Mouse (Mus musculus) granulocyte monocyte progenitor cell, adult 5-6 weeks (primary cell): ENCODE measurements around the gene Ckmt2. TPM values are rescaled to one million over a fixed set of nuclear protein-coding genes. Genes with fewer than 3 reads are reported as not detected.

Experiments
- ATAC-seq: replicated peaks from 2 replicates; pipeline ENCODE4 v1.8.0; 2016; ENCODE audit warnings: mild to moderate bottlenecking, moderate TSS enrichment, inconsistent platforms; ENCODE audit not compliant: poor library complexity, severe bottlenecking
- total RNA-seq, 2 experiments: library from RNA; stranded (forward) in 1 of 2; stranded (reverse) in 1 of 2; fragments of 200-712, 200-1000 nt in 1 of 2; fragments of >200 nt in 1 of 2; fragmentation: Nextera tagmentation in 1 of 2; gene quantifications; 2 replicates each; pipeline ENCODE4 v1.2.3; 2014 to 2017

Gene Ckmt2
- not detected in 2 replicates for total RNA-seq (2014; fragmentation: Nextera tagmentation)
- total RNA-seq (2017), result not detected in 2 replicates

DNA sequence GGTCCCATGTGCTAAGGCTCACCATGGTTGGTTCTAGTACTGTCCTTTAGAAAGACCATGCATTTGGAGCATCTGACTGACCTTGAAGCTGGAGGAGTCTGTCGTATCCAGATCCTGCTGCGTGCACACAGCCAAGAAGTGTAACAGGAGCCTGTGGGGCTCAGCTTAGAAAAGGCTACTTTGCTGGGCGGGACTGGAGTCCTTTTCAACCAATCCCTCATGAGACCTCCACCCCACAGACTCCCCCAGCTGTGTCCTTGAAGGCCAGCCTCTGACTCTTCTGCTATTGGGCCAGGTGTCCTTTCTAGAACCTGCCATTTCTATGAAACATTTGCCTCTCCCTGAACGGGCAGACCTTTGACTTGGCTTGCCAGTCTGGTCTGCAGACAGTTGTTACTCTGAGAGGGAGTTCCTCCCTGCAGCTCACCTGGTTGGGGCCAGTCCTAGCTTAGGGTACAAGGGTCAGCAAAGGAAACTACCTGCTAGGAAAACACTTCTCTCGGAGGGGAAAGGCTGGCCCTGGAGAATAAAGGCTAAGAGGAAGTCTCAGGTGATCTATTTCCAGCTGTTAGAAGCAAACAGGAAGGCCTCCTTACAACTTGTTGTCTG is at the start of gene Ckmt2:
Ckmt2 (minus strand) TSS at position 145 of the 609 bp plus-strand sequence.
- no peak for ATAC-seq

DNA sequence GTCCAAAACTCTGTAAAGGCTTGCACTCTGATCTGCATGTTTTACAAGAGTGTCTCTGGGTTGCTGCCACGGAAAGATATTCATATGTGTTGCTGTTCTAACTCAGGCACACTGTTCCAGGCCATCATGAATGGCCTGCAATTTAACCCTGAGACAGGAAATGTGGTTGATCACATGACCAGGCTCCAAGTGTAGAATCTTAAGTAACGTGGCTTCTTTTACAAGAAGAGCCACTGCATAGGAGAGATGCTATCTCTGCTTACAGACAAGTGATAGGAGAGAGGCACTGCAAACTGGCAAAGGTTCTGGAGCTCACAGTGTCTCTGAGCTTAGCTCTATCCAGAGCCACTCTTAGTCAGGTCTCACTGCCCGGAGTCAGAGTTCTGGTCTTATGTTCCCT is 44.3 kb upstream of the Ckmt2 start:
- ATAC-seq, result no peak; the same call in 1 of the 2 replicates

DNA sequence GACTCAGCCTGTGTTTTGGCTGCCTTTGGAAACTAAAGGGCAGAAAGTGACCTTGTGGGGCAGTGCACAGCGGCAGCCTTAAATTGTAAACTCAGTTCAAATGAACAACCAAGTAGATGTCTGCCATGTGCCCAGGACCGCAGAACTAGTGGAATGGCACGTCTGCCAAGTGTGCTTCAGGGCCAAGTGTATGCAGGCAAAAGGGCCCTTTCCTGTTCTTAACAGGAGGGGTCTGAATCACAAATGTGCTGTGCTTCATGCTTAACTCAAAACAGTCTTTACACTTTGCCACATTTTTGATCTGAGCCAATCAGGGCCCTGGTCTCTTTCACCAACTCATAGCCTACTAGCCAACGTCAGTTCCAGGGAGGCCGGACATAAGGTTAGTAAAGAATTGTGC is 42.1 kb upstream of the Ckmt2 start:
- ATAC-seq, result no peak

DNA sequence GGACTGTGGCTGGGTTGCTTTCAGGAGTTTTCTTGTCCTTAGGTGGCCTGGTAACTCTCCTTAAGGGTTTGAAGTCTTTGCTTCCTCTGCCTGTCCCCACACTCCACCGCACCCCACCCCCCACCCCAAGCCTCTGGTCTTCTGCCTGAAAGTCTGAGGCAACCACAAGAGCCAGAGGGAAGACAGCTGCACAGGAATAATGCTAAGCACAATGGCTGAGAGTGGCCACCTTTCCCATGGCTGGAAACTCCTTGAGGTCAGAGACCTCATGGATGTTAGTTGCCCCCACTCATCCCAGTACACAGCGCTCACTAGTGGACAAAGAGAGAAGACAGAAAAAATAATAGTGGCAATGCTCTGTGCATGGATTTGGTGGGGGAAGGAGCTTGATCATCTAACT is 41.1 kb upstream of the Ckmt2 start:
- no peak; the same call in 1 of the 2 replicates for ATAC-seq

DNA sequence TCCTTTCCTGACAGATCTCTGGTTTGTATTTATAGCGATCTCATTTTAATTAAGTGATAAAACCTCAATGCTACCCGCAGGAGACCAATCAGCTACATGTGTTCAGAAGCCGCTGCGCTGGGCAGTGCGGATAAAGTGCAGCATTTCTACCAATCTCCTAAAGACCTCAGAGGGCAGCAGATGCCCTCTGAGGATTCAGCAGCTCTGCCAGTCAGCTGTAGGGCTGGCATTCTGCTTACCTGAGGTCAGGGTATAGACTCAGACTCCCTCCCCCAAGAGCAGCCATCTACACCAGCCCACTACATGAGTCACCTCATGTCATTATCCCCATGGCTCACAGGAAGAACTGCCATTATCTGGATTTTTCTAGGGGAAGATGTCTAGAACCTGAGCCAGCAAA is 39.6 kb upstream of the Ckmt2 start:
- ATAC-seq, result no peak

DNA sequence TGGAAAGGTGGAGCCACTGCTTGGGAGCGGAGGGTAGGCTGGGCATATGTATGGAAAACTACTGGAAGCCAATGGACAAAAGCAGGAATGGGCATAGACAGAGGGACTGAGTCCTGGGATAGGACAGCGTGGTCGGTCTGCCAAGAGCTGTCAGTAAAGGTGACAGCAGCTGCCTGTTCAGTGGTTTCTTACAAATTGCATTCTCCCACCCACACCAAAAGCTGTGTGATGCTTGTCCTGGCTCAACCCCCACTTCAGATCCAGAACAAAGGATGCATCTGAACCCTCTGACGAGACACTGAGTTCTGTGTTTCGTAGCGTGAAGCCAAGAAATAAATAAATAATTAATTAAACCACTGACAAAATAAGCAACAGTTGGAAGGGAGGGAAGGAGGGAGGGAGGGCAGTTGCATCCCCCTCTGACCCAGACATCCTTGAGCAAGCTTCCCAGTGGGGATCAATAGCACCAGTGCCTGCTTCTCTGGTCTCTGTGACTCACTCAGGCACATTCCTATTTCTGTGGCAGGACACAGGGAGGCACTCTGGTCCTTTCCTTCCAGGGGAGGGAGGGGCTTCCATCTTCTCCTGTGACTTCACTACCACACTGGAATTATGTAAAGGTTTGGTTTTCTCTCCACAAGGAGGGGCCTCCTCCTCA is 39.0 kb upstream of the Ckmt2 start:
- no peak for ATAC-seq

DNA sequence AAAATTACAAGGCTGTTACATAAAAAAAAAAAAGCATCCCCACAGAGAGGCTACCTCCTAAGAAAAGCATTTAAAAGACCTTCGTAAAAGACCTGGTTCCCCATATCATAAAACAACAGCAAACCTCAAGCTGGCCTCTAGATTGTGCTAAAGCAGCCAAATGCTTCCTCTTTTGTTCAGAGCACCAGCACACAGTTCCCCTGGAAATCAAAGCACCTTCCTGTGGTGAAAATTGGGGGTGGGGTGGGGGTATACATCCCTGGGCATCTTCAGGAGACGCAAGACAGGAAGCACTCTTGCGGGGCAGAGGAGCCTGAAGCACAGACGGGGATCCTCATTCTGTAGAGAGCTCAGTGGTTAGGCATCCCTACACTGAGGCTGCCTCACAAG is 38.5 kb upstream of the Ckmt2 start:
- ATAC-seq, result peak; percentile 91

DNA sequence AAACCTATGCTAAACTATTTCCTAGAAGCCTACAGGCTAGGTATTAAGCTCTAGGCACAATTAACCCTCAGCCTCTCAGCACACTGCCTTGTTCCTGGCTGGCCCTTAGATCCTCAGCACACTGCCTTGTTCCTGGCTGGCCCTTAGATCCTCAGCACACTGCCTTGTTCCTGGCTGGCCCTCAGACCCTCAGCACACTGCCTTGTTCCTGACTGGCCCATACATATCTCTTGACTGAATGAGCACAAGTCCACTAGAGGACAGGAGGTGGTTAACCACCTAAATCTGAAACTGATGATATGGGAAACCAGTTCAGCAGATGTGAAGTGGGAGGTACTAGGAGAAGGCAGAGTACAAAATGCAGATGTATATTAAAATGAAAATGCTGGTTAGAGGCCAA is 35.0 kb upstream of the Ckmt2 start:
- ATAC-seq, result no peak

DNA sequence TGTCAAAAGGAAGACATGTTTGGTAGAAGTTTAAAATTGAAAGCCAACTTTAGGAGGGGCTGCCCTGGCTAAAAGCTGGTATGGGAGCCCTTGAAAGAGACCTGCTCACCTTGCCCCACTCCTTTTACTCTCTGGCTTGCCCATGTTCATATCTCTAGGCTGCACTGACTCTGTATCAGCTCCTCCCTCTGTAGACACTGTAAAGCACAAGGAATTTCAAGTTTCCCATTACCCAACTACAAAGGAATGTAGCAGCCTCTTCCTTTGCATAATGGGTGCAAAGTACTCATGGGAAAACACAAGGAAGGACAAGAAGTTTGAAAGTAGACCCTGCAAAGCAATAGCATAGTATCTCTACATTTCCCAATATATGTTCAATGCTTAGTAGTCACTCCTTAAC is 34.5 kb upstream of the Ckmt2 start:
- ATAC-seq, result no peak

DNA sequence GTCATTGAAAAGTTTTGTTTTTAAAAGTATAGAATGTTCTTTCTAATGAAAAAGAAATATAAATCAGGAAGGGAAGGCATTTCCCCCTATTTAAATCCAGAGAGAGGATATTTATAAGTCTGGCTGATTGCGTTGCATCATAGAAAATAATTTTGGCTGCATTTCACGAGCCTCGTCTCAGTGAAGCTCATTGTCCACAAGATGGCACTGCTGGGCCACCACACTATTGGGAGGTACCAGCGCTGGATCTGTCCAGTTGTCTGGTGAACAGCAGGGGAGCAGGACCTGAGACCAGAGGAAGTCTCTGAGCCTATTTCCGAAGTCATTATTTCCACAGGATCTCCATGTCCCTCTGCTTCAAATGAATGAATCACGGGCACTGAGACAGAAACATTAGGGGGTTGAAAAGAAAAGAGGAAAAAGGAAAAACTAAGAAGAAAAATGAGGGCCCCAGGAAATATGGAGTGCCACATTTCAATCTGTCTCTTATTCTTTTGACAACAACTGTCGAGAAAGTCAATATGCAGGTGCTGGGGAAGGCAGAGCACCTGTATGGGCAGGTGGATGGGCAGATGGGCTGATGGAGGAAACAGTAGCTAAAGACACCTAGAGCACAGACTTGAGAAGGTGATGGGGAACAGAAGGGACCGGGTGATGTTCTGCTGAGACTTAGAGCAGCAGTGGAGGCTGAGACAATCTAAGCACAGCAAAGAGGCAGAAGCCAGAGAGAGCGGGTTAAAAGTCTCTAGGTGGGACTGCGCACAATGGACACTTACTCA is 31.7 kb upstream of the Ckmt2 start:
- peak; percentile 98 for ATAC-seq

DNA sequence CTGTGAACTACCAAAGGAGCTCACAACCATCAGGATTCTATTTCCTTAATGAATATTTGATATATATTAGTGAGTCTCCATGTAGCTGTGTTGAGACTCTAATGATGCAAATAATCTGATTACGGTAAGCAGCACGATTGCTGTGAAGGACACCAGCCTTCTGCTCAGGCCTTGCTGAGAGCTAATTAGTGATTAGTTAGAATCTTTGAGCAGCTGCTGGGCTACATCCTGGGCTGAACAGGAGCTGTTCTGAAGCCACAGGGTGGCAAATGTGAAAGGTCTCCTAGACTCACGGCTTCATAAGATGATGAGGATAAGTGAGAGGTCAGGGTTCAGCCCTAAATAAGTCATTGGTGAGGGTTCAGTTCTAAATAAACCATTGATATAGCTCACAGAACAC is 29.7 kb upstream of the Ckmt2 start:
- ATAC-seq, result no peak

DNA sequence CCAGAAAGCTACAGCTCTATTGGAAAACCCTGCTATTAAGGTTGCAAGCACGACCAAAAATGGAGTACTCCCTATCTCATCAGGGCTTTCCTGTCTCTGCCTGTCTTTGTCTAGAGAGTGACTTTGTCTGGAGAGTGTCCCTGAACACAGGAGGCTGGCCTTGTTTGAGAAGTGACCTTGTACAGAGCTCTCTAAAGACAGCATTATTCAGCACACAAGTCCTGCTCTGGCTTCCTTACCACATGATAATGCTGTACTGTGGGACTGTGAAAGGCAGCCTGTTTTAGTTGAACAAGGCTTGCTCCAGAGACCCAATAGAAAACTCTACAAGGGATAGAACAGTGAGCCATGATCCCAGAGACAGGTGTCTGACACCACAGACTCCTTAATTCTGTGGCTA is 19.8 kb upstream of the Ckmt2 start:
- no peak for ATAC-seq

DNA sequence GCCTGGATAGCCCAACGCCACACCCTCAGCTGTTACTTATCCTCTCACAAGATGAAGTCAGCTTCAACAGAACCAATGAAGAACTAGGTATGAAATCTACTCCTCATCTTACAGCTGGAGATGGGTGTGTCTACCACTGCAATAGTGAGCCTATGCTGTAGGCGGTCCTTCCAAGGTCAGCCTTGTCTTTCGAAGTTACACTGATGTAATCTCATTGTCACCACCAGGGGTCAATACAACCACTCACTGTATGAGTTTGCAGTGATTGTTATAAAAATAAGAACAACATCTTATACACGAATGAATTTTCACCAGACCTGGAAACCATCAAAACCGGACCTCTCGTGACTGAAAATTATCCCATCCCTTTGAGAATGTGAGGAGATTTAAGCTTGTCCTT is 16.4 kb upstream of the Ckmt2 start:
- ATAC-seq, result peak; percentile 77; the same call in 1 of the 2 replicates

DNA sequence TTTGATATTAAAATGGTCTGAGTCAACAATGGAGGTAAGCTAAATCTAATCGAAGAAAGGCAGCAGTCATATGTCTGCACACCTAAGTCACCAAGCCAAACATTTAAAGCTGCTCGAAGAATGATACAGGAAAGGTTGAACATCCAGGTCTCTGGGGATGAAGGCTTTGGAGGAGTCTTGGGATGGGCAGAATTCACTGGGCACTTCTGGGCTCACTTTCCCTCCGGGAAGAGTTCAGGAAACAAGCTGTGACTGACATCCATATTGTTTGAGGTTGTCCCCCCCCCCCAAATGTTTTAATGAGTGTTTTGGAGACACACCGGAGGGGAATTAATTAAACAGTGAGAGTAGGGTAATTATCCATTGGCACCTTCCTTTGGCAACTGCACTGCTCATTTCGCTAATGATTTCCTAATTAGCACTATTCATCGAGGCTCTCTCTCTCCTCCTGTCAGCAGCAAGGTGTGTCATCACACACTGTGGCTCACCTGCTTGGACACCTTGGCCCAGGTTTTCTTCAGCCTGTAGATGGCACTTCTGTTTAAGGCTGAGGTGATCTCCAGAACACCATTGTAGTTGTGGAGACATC is 13.4 kb upstream of the Ckmt2 start:
- ATAC-seq, result no peak

DNA sequence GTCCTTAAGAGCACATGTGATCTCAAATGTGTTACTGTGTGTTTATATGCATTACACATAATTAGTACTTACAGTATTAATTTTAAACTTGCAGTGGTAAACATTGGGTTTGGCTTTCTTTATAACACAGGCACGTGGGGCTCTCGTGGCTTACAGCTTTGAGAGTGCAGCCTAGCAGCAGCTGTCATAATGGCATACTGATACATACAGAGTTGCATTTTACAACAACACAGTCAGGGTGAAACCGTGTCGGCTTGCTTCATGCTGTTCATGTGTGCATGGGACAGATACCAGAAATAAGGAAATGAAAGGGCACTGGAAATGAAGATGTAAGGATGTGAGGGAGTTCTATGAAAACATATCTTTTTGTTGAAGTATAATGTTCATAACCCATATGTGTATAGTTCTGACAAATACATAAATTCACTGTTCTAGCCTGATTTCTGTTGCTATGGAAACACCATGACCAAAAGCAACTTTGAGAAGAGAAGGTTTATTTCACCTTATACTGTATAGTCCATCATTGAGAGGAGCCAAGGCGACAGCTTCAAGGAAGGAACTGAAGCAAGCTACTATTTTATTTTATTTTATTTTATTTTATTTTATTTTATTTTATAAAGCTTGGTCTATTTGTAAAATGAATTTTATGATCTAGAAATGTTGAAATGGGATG is 8.2 kb upstream of the Ckmt2 start:
- no peak for ATAC-seq

DNA sequence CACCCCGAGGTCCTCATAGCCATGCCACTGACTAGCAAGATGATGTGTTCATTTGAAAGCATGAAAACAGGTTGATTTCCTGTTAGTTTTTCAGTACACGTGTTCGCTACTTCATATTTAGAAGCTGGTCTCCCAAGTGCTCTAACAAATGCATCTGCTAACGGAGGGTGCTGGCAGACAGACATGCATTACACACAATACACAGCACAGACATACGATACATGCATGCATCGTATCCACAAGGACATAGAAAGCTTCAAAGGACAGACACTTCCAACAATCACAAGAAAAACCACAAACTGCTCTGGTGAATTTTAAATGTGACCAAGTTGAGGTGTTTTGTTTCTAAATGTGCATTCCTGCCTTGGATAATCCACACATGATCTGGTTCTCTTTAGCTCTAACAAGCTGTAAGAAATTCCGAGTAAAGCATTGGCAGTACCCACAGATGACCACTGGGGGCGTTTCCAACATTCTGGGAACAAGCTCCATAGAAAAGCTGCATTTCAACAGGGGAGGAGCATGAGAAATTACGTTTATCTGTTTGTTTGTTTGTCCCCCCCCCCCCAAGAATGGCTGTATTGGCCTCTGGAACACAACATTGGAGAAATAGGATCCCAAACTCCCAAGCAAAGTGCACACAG is 5.3 kb upstream of the Ckmt2 start:
- ATAC-seq, result peak; percentile 62

DNA sequence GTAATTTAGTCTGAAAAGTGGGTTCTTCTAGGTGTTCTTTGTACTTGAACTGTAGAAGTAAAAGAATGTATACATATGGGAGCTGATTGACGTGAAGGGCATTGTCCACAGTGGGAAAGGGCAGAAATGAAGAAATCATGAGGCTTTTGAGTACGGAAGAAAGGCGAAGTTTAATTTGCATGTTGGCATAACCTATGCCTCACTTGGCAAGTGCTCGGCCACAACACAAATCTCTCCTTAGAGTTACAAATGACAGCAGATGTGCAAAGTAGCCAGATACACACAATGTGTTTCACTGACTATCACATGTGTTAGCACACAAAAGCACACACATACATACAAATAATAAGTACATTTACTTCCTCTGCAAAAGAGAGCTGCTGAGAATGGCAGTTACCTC is 3.6 kb upstream of the Ckmt2 start:
- ATAC-seq, result no peak

DNA sequence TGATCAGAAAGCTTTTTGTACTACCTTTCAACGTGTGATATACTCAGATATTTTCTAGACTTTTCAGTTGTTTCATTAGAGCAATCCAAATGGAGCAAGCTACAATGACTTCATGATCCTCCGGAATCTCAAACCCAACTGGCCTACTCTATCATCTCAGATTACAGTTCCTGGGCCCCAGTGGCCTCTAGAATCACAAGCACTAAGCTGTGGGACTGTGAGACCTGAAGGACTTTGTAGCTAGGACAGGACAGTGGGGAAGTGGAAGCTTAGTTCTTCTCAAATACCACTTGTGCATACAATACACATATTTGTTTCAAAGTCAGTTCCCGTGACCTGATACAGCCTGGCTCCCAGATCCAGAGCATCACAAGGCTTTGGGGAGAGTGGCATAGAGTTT is 1.3 kb upstream of the Ckmt2 start:
- no peak for ATAC-seq

DNA sequence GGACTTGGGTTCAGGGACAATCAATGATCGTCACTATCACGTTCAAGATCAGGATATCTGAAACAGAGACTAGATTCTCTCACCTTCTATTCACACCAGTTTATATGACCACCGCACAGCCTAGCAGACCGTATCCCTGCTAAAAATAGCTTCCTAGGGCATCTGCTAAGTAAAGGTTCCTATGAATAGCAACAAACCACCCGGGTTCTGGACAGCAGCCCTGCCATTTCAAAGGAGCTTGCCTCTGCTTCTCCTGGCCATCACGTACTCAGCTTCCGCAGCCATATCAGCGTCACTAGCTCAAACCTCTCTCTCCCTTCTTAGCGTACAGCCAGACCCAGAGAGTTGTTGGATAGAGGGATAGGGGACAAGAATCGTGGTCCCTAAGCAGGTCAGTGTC is 665 bp upstream of the Ckmt2 start:
- ATAC-seq, result no peak

DNA sequence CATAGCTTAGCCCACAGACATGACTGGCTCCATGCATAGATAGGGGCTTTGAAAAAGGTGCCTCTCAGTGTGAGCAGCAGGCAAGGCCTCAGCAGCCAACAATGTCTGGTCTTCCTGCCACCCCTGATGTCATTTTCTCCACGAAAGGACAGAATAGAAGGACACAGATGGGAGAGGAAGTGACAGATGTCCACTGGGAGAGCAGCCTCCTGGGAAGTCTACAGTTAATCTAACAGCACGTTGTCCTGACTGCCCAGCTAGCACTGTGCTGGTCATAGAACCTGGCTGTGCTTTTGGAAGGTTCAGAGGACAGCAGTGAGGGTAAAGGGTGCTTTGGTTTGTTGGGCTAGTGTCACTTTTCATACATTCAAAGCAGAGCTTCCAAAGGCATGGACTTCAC is 1.1 kb downstream of the Ckmt2 start:
- no peak for ATAC-seq
